Mouse (Mus musculus): ENCODE measurements around the gene Elmo3. TPM values are rescaled to one million over a fixed set of nuclear protein-coding genes. Genes with fewer than 3 reads are reported as not detected.

The Elmo3 gene
- polyA plus RNA-seq, 1 experiment from 2014 or later: 14.8 TPM

DNA sequence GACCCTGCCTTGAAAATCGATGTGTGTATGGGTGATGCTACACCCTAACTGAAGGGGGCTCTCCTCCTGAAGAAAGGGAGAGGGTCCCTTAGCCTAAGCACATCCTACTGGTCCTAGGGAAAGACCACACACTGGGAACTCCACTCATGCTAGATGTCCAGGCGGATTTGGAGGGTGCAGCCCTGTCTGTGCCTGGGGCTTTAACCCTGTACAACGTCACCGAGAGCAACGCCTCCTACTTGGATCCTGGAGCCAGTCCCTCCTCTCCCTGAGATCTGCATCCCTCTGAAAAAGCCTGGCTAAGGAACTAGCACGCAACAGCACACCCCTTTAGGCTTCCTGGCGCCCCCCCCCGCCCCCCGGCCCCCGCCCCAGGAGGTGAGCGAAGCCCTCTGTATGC, 30.0 kb upstream of the Elmo3 start:
- Histone ChIP-seq H3K27ac (ENCODE audit: low read length) (no peak overlapping the region), H3K4me1 (replicated peaks; ENCODE audit: control insufficient read depth, insufficient read depth, low read length) (peaks cover 19% of the 10 kb centered on the region), H3K27me3 (ENCODE audit: control insufficient read depth, insufficient read depth, low read depth, low read length) (peaks cover 81% of the 10 kb centered on the region), H3K4me2 (ENCODE audit: low read depth, low read length) (peak overlapping the region; percentile 74), H3K9me3 (ENCODE audit: control insufficient read depth, low read length) (no peaks in the 10 kb centered on the region), H3K36me3 (ENCODE audit: control insufficient read depth, insufficient read depth, low read length) (no peaks in the 10 kb centered on the region), H3K9ac (ENCODE audit: low read length) (peak overlapping the region; percentile 34; the same call in 1 of the 2 replicates), H3K4me3 (ENCODE audit: low read length) (no peak overlapping the region; the same call in 1 of the 2 replicates)
- no peak for ATAC-seq (ENCODE audit: low read depth)
- WGBS: 13% methylated on average over 11 of the region's 11 CpGs

DNA sequence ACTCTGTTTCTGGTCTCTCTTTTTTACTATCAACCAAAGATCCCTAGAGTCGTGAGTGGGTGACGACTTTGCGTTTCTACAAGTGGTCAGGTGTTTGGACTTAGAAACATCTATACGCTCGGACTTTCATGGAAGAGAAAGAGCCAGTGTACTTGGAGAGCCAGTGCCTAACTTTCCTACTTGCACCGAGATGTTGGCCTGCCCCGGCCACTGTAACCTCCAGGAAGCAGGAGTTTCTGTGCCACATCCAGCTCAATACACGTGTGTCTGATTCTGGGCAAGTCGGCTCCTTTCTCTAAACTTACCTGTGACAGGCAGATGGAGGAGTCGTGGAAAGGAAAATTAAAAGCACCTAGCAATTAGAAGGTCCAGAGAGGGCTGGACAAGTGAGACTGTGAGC, 29.6 kb upstream of the Elmo3 start, which contains the start of gene Nol3:
Gene Nol3, plus strand, starts transcription at position 301 of the 400 bp plus-strand sequence.
- Histone ChIP-seq H3K27me3 (ENCODE audit: control insufficient read depth, insufficient read depth, low read depth, low read length) (peaks cover 77% of the 10 kb centered on the region), H3K9ac (ENCODE audit: low read length) (peak within 1 kb of the TSS; percentile 50), H3K4me3 (ENCODE audit: low read length) (peak within 1 kb of the TSS; percentile 49), H3K9me3 (ENCODE audit: control insufficient read depth, low read length) (no peaks in the 10 kb centered on the region), H3K4me2 (ENCODE audit: low read depth, low read length) (peak within 1 kb of the TSS; percentile 74), H3K27ac (ENCODE audit: low read length) (no peak within 1 kb of the TSS), H3K36me3 (ENCODE audit: control insufficient read depth, insufficient read depth, low read length) (no peaks in the 10 kb centered on the region), H3K4me1 (replicated peaks; ENCODE audit: control insufficient read depth, insufficient read depth, low read length) (peaks cover 19% of the 10 kb centered on the region)
- no peak for ATAC-seq (ENCODE audit: low read depth)
- WGBS: 3% methylated on average over 10 of the region's 10 CpGs

DNA sequence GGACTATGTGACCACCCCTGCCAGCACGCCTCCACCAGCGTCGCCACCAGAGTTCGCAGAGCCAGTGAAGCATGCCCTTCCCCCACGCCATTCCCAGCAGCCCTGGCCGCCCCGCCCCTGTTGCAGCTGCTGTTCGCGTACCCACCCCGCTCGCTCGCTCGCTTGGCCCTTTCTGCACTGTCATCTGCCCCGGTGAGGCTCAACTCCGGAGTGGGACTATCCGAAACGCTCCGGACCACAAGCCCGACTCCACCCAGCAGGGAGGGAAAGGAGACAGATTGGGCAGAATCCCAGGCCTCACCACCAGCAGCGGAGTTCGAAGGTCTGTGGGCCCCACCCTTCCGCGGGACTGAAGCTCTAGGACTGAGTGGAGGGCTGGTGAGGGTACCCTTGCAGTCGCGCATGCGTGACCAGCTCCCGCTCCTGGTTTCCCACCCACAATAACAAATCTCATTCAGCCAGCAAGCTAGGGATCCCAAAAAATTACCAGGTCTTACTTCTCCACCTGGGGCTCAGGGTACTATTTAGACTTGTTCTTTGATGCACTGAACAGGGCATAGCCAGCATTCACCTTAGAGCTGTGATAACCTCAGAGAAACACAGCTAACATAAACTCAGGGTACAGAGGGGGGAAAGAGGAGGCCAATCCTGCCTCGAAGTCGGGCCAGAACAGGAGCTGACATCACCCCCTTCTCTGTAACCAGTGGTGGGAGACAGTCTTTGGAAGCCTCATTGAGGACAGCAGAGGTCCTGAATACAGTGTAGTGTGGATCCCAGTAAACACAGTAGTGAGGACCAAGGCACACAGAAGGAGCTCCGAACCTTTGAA, 28.9 kb upstream of the Elmo3 start:
- Histone ChIP-seq H3K27me3 (ENCODE audit: control insufficient read depth, insufficient read depth, low read depth, low read length) (peaks cover 71% of the 10 kb centered on the region), H3K4me2 (ENCODE audit: low read depth, low read length) (peak overlapping the region; percentile 74), H3K4me3 (ENCODE audit: low read length) (peak overlapping the region; percentile 49), H3K9ac (ENCODE audit: low read length) (peak overlapping the region; percentile 50), H3K4me1 (replicated peaks; ENCODE audit: control insufficient read depth, insufficient read depth, low read length) (peaks cover 19% of the 10 kb centered on the region), H3K9me3 (ENCODE audit: control insufficient read depth, low read length) (no peaks in the 10 kb centered on the region), H3K27ac (ENCODE audit: low read length) (no peak overlapping the region), H3K36me3 (ENCODE audit: control insufficient read depth, insufficient read depth, low read length) (no peaks in the 10 kb centered on the region)
- peak; percentile 58 for ATAC-seq (ENCODE audit: low read depth)
- 4% methylated on average over 30 of the region's 30 CpGs for WGBS

DNA sequence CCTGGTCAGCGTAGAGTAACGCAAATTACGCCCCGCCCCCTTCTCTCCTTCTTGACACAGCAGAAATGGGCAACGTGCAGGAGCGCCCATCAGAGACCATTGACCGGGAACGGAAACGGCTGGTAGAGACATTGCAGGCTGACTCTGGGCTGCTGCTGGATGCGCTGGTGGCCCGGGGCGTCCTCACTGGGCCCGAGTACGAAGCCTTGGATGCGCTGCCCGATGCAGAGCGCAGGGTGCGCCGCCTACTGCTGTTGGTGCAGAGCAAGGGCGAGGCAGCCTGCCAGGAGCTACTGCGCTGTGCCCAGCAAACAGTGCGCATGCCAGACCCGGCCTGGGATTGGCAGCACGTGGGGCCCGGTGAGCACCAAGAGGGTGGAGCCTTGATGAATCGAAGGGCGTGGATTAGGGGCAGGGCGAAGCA, 26.5 kb upstream of the Elmo3 start:
- no peaks in the 10 kb centered on the region for H3K9me3 ChIP-seq (ENCODE audit: control insufficient read depth, low read length)
- H3K36me3 ChIP-seq (ENCODE audit: control insufficient read depth, insufficient read depth, low read length): no peaks in the 10 kb centered on the region
- no peak overlapping the region for H3K27ac ChIP-seq (ENCODE audit: low read length)
- peak overlapping the region; percentile 48 for H3K4me2 ChIP-seq (ENCODE audit: low read depth, low read length)
- peaks cover 54% of the 10 kb centered on the region for H3K27me3 ChIP-seq (ENCODE audit: control insufficient read depth, insufficient read depth, low read depth, low read length)
- H3K4me3 ChIP-seq (ENCODE audit: low read length): peak overlapping the region; percentile 27
- 4% methylated on average over 28 of the region's 28 CpGs for WGBS
- peak; percentile 57 for ATAC-seq (ENCODE audit: low read depth)
- 0 out of 2 replicates have a peak overlapping the region, but pooled peaks have one; percentile 4 for H3K9ac ChIP-seq (ENCODE audit: low read length)
- peaks cover 27% of the 10 kb centered on the region for H3K4me1 ChIP-seq (replicated peaks; ENCODE audit: control insufficient read depth, insufficient read depth, low read length)

DNA sequence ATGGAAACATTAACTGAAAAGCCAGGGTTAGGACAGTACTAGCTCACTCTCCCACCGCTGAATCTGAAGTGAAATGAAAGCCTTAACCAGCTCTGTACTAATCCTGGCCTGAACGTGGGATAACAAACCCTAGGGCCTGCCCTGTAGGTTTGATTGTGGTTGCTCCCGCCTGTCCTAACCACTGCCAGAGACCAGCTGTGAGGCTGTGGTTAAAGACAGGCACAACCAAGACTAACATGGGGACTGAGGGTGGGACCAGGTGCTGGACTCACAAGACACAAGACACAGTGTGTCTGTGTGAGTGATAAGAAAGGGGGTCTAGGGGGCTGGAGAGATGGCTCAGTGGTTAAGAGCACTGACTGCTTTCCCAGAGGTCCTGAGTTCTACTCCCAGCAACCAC, 24.8 kb upstream of the Elmo3 start:
- no peak overlapping the region for H3K4me3 ChIP-seq (ENCODE audit: low read length)
- 70% methylated on average over 3 of the region's 3 CpGs for WGBS
- H3K4me2 ChIP-seq (ENCODE audit: low read depth, low read length): no peak overlapping the region
- H3K27ac ChIP-seq (ENCODE audit: low read length): no peak overlapping the region
- no peak overlapping the region for H3K9ac ChIP-seq (ENCODE audit: low read length)
- ATAC-seq (ENCODE audit: low read depth): no peak
- H3K27me3 ChIP-seq (ENCODE audit: control insufficient read depth, insufficient read depth, low read depth, low read length): peaks cover 38% of the 10 kb centered on the region
- H3K4me1 ChIP-seq (replicated peaks; ENCODE audit: control insufficient read depth, insufficient read depth, low read length): peaks cover 26% of the 10 kb centered on the region
- no peaks in the 10 kb centered on the region for H3K9me3 ChIP-seq (ENCODE audit: control insufficient read depth, low read length)
- no peaks in the 10 kb centered on the region for H3K36me3 ChIP-seq (ENCODE audit: control insufficient read depth, insufficient read depth, low read length)

DNA sequence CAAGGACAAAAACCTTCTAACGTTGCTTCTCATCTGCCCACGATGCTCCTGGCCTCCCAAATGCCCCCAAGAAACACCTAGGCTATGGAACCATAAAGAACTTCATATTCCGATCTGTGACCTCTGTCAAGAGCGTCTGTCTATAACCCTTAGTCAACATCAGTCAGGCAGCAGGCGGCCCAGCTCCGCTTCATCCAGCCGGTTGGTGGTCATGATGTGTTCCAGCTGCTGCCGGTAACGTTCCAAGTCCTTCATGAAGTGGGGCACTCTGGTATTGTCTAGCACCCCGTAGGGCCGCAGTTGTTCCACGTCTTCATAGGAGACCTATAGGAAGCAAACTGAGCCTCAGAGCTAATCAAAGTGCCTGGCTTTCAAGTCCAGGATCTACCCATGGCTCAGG, 23.6 kb upstream of the Elmo3 start:
- no peak overlapping the region for H3K9ac ChIP-seq (ENCODE audit: low read length)
- H3K36me3 ChIP-seq (ENCODE audit: control insufficient read depth, insufficient read depth, low read length): no peaks in the 10 kb centered on the region
- H3K27me3 ChIP-seq (ENCODE audit: control insufficient read depth, insufficient read depth, low read depth, low read length): peaks cover 25% of the 10 kb centered on the region
- WGBS: 63% methylated on average over 12 of the region's 12 CpGs
- H3K27ac ChIP-seq (ENCODE audit: low read length): no peak overlapping the region
- no peak overlapping the region for H3K4me3 ChIP-seq (ENCODE audit: low read length)
- no peak overlapping the region for H3K4me2 ChIP-seq (ENCODE audit: low read depth, low read length)
- H3K9me3 ChIP-seq (ENCODE audit: control insufficient read depth, low read length): no peaks in the 10 kb centered on the region
- H3K4me1 ChIP-seq (replicated peaks; ENCODE audit: control insufficient read depth, insufficient read depth, low read length): peaks cover 18% of the 10 kb centered on the region
- ATAC-seq (ENCODE audit: low read depth): peak; percentile 57

DNA sequence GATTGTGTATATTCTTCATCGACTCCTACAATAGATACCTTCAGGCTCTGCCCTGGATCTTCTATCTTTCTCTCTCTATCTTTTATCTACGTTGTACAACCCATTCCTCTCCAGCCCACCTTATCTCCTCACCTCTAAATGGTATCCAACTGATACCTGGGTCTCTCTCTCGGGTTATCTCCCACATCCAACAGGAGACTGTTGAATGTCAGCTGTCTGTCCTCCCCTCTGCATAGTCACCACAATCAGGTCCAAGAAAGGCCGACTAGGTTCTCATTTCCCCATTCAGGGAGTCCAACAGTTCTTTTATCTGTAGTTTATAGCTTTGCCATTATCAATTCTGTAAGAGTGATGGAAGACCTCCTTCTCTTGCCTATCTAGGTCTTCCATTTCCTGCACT, 23.2 kb upstream of the Elmo3 start:
- WGBS: 77% methylated on average over 4 of the region's 4 CpGs
- Histone ChIP-seq H3K27ac (ENCODE audit: low read length) (no peak overlapping the region), H3K9me3 (ENCODE audit: control insufficient read depth, low read length) (no peaks in the 10 kb centered on the region), H3K4me1 (replicated peaks; ENCODE audit: control insufficient read depth, insufficient read depth, low read length) (peaks cover 18% of the 10 kb centered on the region), H3K4me3 (ENCODE audit: low read length) (no peak overlapping the region), H3K36me3 (ENCODE audit: control insufficient read depth, insufficient read depth, low read length) (no peaks in the 10 kb centered on the region), H3K4me2 (ENCODE audit: low read depth, low read length) (no peak overlapping the region), H3K27me3 (ENCODE audit: control insufficient read depth, insufficient read depth, low read depth, low read length) (peaks cover 21% of the 10 kb centered on the region), H3K9ac (ENCODE audit: low read length) (no peak overlapping the region)
- ATAC-seq (ENCODE audit: low read depth): no peak

DNA sequence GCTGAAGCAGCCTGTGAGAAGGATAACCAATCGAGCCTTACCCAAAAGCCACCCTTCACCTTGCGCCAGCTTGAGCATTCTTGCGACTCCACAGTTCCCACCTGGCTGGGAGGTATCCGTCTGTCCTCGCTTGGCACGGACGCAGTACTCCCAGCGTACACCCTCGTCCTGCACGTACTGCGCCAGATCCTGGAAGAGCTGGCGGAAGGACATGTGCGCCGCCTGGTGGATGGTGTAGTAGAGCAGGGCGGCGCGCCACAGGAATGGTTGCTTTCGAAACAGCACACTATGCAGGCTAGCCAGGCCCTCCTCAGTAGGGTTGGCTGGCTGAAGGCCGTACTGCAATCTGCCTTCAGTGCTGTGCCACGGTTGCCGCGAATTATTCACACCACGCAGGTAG, 22.3 kb upstream of the Elmo3 start:
- Histone ChIP-seq H3K4me1 (replicated peaks; ENCODE audit: control insufficient read depth, insufficient read depth, low read length) (peaks cover 20% of the 10 kb centered on the region), H3K27ac (ENCODE audit: low read length) (0 out of 2 replicates have a peak overlapping the region, but pooled peaks have one; percentile 26), H3K27me3 (ENCODE audit: control insufficient read depth, insufficient read depth, low read depth, low read length) (peaks cover 13% of the 10 kb centered on the region), H3K4me3 (ENCODE audit: low read length) (no peak overlapping the region), H3K9ac (ENCODE audit: low read length) (no peak overlapping the region), H3K36me3 (ENCODE audit: control insufficient read depth, insufficient read depth, low read length) (no peaks in the 10 kb centered on the region), H3K4me2 (ENCODE audit: low read depth, low read length) (no peak overlapping the region), H3K9me3 (ENCODE audit: control insufficient read depth, low read length) (no peaks in the 10 kb centered on the region)
- ATAC-seq (ENCODE audit: low read depth): peak; percentile 64
- WGBS: 31% methylated on average over 23 of the region's 23 CpGs

DNA sequence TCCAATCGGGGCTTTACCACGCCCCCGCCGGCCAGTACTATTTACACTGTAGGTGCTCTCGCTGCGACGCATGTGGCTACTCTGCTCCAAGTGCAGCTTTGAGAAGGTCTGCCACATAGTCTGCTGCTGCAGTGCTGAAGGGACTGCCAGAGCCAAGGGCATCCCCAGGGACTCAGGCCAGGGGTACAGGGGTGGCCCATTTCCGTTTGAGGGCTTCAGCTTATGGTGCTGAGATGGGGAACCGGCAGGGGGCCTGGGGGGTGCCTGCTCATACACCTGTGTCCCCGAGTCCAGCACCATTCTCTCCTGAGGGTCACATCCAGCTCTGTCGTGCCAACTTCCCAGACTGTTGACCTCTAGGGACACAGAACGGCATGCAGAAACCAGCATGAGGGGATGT, 19.9 kb upstream of the Elmo3 start:
- WGBS: 48% methylated on average over 12 of the region's 12 CpGs
- no peak overlapping the region for H3K4me2 ChIP-seq (ENCODE audit: low read depth, low read length)
- H3K9me3 ChIP-seq (ENCODE audit: control insufficient read depth, low read length): no peaks in the 10 kb centered on the region
- H3K9ac ChIP-seq (ENCODE audit: low read length): no peak overlapping the region
- no peak for ATAC-seq (ENCODE audit: low read depth)
- H3K4me3 ChIP-seq (ENCODE audit: low read length): no peak overlapping the region
- no peaks in the 10 kb centered on the region for H3K36me3 ChIP-seq (ENCODE audit: control insufficient read depth, insufficient read depth, low read length)
- peaks cover 29% of the 10 kb centered on the region for H3K4me1 ChIP-seq (replicated peaks; ENCODE audit: control insufficient read depth, insufficient read depth, low read length)
- peaks cover 3% of the 10 kb centered on the region for H3K27me3 ChIP-seq (ENCODE audit: control insufficient read depth, insufficient read depth, low read depth, low read length)
- no peak overlapping the region for H3K27ac ChIP-seq (ENCODE audit: low read length)
